Mouse (Mus musculus) forebrain, embryonic 10.5 days (tissue): ENCODE measurements around the gene Cabp4. TPM values are rescaled to one million over a fixed set of nuclear protein-coding genes. Genes with fewer than 3 reads are reported as not detected.
A peak's percentile ranks its signal among the peaks of the same experiment; 100 is the strongest.
"Not testable (repeated sequence)": the region's sequence is repeated elsewhere in the genome, so short reads cannot be mapped to it uniquely, and the experiment has no call there.

Experiments
- DNase-seq: peaks from one replicate; pipeline ENCODE4 v3.0.0-alpha.2; 2017; ENCODE audit warnings: low spot score; ENCODE audit errors: extremely low spot score
- H3K27ac ChIP-seq: fragments of 300-500 bp; sonication (generic); 2 replicates; pipeline ENCODE4 v1.5.1; 2016; ENCODE audit warnings: mild to moderate bottlenecking
- H3K27me3 ChIP-seq: fragments of 300-500 bp; sonication (generic); 2 replicates; pipeline ENCODE4 v1.6.1; 2016; ENCODE audit warnings: mild to moderate bottlenecking; ENCODE audit not compliant: poor library complexity, severe bottlenecking
- H3K36me3 ChIP-seq: fragments of 300-500 bp; sonication (generic); replicated peaks from 2 replicates; pipeline ENCODE4 v1.6.1; 2016; ENCODE audit warnings: mild to moderate bottlenecking, moderate library complexity
- H3K4me1 ChIP-seq: fragments of 300-500 bp; sonication (generic); 2 replicates; pipeline ENCODE4 v1.6.1; 2016
- H3K4me3 ChIP-seq: fragments of 300-500 bp; sonication (generic); 2 replicates; pipeline ENCODE4 v1.5.1; 2016; ENCODE audit warnings: mild to moderate bottlenecking, moderate library complexity
- H3K9me3 ChIP-seq: fragments of 300-500 bp; sonication (generic); 2 replicates; pipeline ENCODE4 v1.6.1; 2016; ENCODE audit warnings: mild to moderate bottlenecking, moderate library complexity
- WGBS: fragments of 180-500 bp; shearing (Covaris S2); methylation state at CpG from one replicate; pipeline ENCODE4 v1.1.7; 2016; 5-methylcytosine and 5-hydroxymethylcytosine counted together
- polyA plus RNA-seq: library from polyadenylated mRNA; unstranded; fragments of >200 nt; fragmentation: Nextera tagmentation; extraction: Ambion mirVana; gene quantifications from 2 replicates; pipeline ENCODE4 v1.2.1, GENCODE M21; 2016

Gene Cabp4
- polyA plus RNA-seq, 1 experiment from 2014 or later = not detected

- no peak for DNase-seq
- Histone ChIP-seq H3K27ac (no peak overlapping the region), H3K4me3 (no peak overlapping the region), H3K9me3 (no peaks in the 10 kb centered on the region), H3K36me3 (peaks cover 22% of the 10 kb centered on the region), H3K27me3 (peaks cover 7% of the 10 kb centered on the region; the same call in 1 of the 2 replicates), H3K4me1 (peaks cover 38% of the 10 kb centered on the region)
- 88% methylated on average over 4 of the region's 4 CpGs for WGBS
Measured at GRCm38 (mm10) chr19:4124432-4124831, 19.4 kb downstream of the Cabp4 start.

- no peak for DNase-seq
Measured at GRCm38 (mm10) chr19:4122411-4123370, 21.1 kb downstream of the Cabp4 start.

GRCm38 (mm10) chr19:4121896-4122295 lies 21.9 kb downstream of the Cabp4 start:
- H3K27me3 ChIP-seq, H3K27ac ChIP-seq, DNase-seq, H3K4me3 ChIP-seq, H3K9me3 ChIP-seq: not testable (repeated sequence)
- Histone ChIP-seq H3K36me3 (peaks cover 15% of the 10 kb centered on the region), H3K4me1 (peaks cover 30% of the 10 kb centered on the region)
- WGBS = 56% methylated on average over 6 of the region's 6 CpGs

More at GRCm38 (mm10) chr19:4122411-4123370, 21.1 kb downstream of the Cabp4 start:
- Histone ChIP-seq H3K27me3 (peaks cover 7% of the 10 kb centered on the region; the same call in 1 of the 2 replicates), H3K27ac (no peak overlapping the region), H3K36me3 (peaks cover 11% of the 10 kb centered on the region), H3K9me3 (no peaks in the 10 kb centered on the region), H3K4me1 (peaks cover 38% of the 10 kb centered on the region), H3K4me3 (no peak overlapping the region)
- WGBS = 89% methylated on average over 7 of the region's 7 CpGs

- Histone ChIP-seq H3K27me3 (peaks cover 7% of the 10 kb centered on the region; the same call in 1 of the 2 replicates), H3K4me3 (peak overlapping the region; percentile 57), H3K4me1 (peaks cover 23% of the 10 kb centered on the region), H3K27ac (peak overlapping the region; percentile 91), H3K36me3 (peaks cover 21% of the 10 kb centered on the region), H3K9me3 (no peaks in the 10 kb centered on the region)
- peak; percentile 96 for DNase-seq
- 3% methylated on average over 38 of the region's 38 CpGs for WGBS
Measured at GRCm38 (mm10) chr19:4121097-4121805, 22.6 kb downstream of the Cabp4 start.

GRCm38 (mm10) chr19:4120496-4120895 lies 23.3 kb downstream of the Cabp4 start:
- Histone ChIP-seq H3K9me3 (no peaks in the 10 kb centered on the region), H3K36me3 (peaks cover 28% of the 10 kb centered on the region), H3K4me3 (peak overlapping the region; percentile 57), H3K27ac (no peak overlapping the region), H3K4me1 (peaks cover 23% of the 10 kb centered on the region), H3K27me3 (peaks cover 7% of the 10 kb centered on the region; the same call in 1 of the 2 replicates)
- 91% methylated on average over 2 of the region's 2 CpGs for WGBS
- no peak for DNase-seq

GRCm38 (mm10) chr19:4119716-4120487 lies 23.9 kb downstream of the Cabp4 start:
- WGBS = 89% methylated on average over 6 of the region's 6 CpGs
- peaks cover 34% of the 10 kb centered on the region for H3K36me3 ChIP-seq
- peaks cover 7% of the 10 kb centered on the region; the same call in 1 of the 2 replicates for H3K27me3 ChIP-seq
- no peak for DNase-seq
- no peak overlapping the region for H3K27ac ChIP-seq
- peaks cover 18% of the 10 kb centered on the region for H3K4me1 ChIP-seq
- no peaks in the 10 kb centered on the region for H3K9me3 ChIP-seq
- H3K4me3 ChIP-seq = peak overlapping the region; percentile 57; the same call in 1 of the 2 replicates

- no peaks in the 10 kb centered on the region for H3K9me3 ChIP-seq
- WGBS = 96% methylated on average over 2 of the region's 2 CpGs
- no peak for DNase-seq
- H3K4me3 ChIP-seq = no peak overlapping the region
- peaks cover 50% of the 10 kb centered on the region for H3K36me3 ChIP-seq
- H3K4me1 ChIP-seq = peaks cover 21% of the 10 kb centered on the region
- peaks cover 7% of the 10 kb centered on the region; the same call in 1 of the 2 replicates for H3K27me3 ChIP-seq
- no peak overlapping the region for H3K27ac ChIP-seq
Measured at GRCm38 (mm10) chr19:4118350-4118749, 25.5 kb downstream of the Cabp4 start.

GRCm38 (mm10) chr19:4117006-4117405 lies 26.8 kb downstream of the Cabp4 start:
- Histone ChIP-seq H3K9me3 (no peaks in the 10 kb centered on the region), H3K4me3 (no peak overlapping the region), H3K4me1 (peaks cover 22% of the 10 kb centered on the region), H3K36me3 (peaks cover 63% of the 10 kb centered on the region), H3K27ac (no peak overlapping the region), H3K27me3 (peaks cover 7% of the 10 kb centered on the region; the same call in 1 of the 2 replicates)
- no peak for DNase-seq
- WGBS = 96% methylated on average over 7 of the region's 7 CpGs

GRCm38 (mm10) chr19:4115816-4116215 lies 28.0 kb downstream of the Cabp4 start:
- peaks cover 13% of the 10 kb centered on the region for H3K4me1 ChIP-seq
- peaks cover 73% of the 10 kb centered on the region for H3K36me3 ChIP-seq
- H3K27me3 ChIP-seq = peaks cover 7% of the 10 kb centered on the region; the same call in 1 of the 2 replicates
- 83% methylated on average over 11 of the region's 11 CpGs for WGBS
- H3K4me3 ChIP-seq = no peak overlapping the region
- no peak for DNase-seq
- H3K9me3 ChIP-seq = no peaks in the 10 kb centered on the region
- no peak overlapping the region for H3K27ac ChIP-seq

- Histone ChIP-seq H3K4me1 (peaks cover 6% of the 10 kb centered on the region), H3K27me3 (peaks cover 2% of the 10 kb centered on the region; the same call in 1 of the 2 replicates), H3K4me3 (no peak overlapping the region), H3K9me3 (no peaks in the 10 kb centered on the region), H3K27ac (no peak overlapping the region), H3K36me3 (peaks cover 76% of the 10 kb centered on the region)
- WGBS = 96% methylated on average over 10 of the region's 10 CpGs
- no peak for DNase-seq
Measured at GRCm38 (mm10) chr19:4115144-4115543, 28.7 kb downstream of the Cabp4 start.

GRCm38 (mm10) chr19:4114551-4114950 lies 29.3 kb downstream of the Cabp4 start:
- Histone ChIP-seq H3K27me3 (no peaks in the 10 kb centered on the region), H3K27ac (no peak overlapping the region), H3K4me1 (peaks cover 4% of the 10 kb centered on the region), H3K4me3 (no peak overlapping the region), H3K9me3 (no peaks in the 10 kb centered on the region), H3K36me3 (peaks cover 78% of the 10 kb centered on the region)
- 96% methylated on average over 10 of the region's 10 CpGs for WGBS
- no peak for DNase-seq

GRCm38 (mm10) chr19:4113806-4114230 lies 30.0 kb downstream of the Cabp4 start:
- Histone ChIP-seq H3K9me3 (no peaks in the 10 kb centered on the region), H3K27me3 (no peaks in the 10 kb centered on the region), H3K36me3 (peaks cover 80% of the 10 kb centered on the region), H3K4me1 (peaks cover 4% of the 10 kb centered on the region), H3K4me3 (no peak overlapping the region), H3K27ac (no peak overlapping the region)
- DNase-seq = no peak
- WGBS = 74% methylated on average over 5 of the region's 5 CpGs
